Mouse (Mus musculus): Measurements from ENCODE around the gene Zswim7. TPM values are rescaled to one million over a fixed set of nuclear protein-coding genes. Genes with fewer than 3 reads are reported as not detected.

Zswim7 gene
- total RNA-seq, 1 experiment from 2014 or later, result 22.1 TPM

DNA sequence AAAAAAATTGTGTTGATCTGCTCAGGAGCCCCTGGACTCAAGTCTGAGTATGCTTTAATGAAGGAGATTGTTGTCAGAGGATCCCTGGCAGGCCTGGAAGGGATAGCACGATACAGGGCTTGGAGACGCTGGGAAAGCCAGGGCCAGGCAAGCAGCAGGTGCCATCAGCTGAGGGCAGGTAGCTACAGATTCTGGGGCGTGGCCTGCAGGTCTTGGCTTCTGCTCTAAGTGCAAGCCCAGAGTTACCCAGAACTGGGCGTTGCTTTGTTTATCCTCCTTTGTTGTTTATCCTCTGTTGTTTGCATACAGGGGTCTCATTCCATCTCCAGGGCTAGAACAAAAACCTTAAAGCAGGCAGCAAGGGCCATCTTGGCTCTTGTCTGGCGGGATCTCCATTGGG is 27.8 kb downstream of the Zswim7 start:
- DNase-seq, result no peak

DNA sequence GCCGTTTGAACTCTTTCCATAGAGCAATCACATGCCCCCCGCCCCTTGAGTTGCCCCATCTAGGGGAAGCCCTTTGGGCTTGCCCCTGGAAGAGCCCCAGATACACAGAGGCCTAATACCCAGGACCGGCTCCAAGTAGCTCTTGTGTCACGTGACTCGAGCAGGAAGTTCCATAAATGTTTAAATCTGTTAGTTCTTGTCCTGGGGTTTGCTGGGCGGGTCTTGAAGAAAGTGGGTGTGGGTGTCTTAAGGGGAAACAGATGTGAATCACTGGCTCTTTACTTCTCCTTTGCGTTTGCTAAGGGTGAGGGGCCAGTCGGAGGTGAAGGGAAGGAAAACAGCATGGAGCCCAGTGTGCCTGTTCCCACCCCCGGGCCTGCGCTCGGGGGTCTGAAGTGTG is 30.1 kb downstream of the Zswim7 start:
- no peak for DNase-seq

DNA sequence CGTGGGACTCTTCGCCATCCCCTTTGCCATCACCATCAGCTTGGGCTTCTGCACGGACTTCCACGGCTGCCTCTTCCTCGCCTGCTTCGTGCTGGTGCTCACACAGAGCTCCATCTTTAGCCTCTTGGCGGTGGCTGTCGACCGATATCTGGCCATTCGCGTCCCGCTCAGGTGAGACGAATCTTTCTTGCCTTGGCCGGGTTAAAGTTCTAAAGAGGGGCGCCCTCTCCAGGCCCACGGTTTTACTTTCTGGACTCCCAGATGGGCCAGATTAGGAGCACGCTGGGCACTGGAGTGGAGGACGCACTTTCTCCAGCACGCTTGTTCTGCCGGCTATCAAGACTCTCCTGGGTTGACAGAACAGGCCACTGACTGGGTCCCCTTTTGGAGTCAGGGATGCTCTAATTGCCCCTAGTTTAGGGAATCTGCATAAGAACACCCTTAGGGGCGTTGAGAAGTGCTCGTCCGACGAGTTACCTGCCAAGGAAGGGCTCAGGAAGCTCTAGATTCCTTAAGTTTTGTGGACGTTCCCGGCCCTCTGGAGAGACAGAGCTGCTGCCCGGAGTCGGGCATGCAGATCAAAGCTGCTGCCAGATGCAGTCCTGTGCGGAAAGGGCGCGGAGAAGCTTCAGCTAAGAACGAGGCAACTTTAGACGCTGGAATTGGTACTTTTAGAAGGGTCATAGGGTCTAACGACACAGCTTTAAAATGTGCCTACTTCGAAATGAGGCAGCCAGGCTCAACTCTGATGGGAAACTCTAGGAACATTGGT is 31.7 kb downstream of the Zswim7 start:
- peak; percentile 30 for DNase-seq

DNA sequence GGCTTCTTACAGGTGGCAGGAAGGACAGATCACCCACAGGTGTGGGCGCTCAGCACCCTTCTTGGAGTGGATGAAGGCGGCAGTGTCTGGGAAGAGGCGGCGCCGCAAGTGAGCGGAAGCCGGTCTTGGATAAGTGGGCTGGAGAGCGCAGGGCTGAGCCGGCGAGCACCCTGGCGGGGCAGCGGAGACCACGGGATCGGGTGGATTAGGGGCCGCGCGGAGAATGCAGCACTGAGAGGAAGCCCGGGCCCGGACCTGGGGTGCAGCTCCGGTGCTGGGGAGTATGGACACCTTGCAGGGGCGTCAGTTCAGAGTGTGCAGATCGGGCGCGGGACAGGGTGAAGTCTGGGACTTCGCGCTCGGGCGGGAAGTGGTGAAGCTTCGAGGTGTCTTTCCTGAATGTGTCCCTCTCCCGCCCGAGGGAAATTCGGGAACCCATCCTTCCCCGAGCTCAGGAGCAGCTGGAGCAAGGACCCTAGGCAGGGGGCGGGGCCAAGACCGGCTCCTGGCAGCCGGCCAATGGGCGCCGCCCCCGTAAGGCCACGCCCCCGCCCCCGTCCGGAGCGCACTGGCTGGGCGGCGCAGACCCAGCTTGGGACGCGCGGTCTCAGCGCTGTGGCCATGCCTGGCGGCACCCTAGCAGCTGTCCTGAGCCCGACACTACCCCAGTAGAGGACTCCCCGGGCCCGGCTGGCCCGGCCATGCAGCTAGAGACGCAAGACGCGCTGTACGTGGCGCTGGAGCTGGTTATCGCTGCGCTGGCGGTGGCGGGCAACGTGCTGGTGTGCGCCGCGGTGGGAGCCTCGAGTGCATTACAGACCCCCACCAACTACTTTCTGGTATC is 32.6 kb downstream of the Zswim7 start, which contains the start of gene Adora2b:
TSS of gene Adora2b (plus strand) at position 584 of the 844 bp plus-strand sequence.
- DNase-seq, result peak; percentile 73

DNA sequence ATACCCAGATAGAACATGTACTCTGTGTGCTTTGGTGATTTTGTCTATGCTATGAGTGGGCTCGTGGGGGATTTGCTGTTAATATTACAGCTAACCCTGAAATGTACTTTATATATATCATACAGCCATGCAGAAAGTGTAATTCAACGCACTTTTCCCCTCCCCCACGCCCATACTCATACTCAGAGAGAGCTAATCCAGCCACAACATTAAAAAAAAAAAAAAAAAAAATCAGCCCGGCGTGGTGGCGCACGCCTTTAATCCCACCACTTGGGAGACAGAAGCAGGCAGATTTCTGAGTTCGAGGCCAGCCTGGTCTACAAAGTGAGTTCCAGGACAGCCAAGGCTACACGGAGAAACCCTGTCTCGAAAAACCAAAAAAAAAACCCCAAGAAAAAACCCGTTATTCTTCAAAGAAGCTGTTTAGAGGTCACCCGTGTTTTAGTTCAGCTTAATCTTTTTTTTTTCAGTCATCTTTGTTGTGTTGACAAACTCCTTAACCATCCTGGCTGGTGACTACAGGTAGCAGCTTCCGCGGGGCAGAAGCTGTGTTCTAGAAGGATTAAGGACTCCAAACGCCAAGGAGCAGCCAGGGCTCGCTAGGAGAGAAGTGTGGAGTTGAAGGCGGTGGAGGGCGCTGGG is 33.3 kb downstream of the Zswim7 start:
- DNase-seq, result no peak

DNA sequence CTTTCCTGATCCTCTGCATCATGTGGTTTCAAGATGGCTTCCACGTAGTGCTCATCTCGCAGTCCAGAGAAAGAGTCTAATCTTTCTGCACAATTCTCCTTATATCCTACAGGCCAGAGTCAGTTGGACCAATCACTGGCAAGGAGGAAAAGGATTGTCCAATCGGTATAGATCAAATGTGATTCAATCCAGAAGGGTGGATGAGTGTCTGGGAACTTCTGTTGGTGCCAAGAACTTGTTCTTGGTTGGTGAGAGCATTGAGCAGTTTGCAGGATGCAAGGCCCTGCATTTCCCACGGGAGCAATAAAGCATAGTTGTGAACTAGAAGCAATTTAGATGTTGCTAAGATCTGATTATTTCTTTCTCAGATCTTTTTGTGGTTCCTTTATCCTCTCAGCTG is 36.7 kb downstream of the Zswim7 start:
- DNase-seq, result no peak

DNA sequence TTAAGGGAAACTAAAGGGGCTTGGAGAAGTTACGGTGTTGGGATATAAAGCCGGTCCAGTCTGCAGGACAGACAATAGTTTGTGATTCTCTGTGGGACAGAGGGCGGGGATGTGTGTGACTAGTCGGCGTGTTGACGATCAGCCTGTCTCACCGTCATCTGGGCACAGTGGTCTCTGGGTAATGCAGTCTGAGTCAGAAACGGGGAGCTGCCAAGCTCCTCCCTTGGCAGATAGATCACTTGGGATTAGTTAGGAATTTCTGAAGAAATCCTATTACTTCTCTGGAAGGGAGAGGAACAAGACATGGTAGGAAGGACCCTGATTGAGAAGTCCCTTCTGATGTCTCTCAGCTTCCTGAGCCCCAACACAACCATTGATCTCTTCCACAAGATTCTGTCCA is 37.3 kb downstream of the Zswim7 start:
- DNase-seq, result no peak

DNA sequence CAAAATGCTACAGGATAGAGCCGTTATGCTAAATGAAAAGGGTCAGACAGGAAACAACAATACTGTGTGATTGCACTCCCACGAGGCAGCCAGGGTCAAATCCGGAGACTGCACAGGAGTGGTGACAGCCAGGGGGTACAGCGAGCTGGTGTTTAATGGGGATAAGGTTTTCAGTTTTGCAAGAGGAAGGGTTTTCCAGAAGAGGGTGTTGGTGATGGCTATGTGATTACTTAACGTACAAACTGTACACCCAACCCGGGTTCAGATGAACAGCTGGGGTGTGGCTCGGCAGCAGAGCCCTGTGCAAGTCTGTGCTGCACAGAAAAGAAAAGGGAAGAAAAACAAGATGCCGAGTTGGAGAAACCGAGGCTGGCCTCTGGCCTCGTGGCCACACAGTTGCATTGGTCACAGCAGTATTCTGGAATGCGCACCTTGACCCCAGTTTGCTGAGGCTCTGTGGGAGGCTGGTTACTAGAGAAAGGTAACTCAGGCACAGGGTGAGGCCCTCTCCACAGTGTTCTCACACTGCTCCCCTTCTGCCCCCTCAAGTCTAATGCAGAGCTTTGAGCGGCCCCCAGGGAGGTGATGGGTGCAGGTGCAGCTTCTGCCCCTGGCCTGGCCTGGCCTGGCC is 40.4 kb downstream of the Zswim7 start:
- no peak for DNase-seq

DNA sequence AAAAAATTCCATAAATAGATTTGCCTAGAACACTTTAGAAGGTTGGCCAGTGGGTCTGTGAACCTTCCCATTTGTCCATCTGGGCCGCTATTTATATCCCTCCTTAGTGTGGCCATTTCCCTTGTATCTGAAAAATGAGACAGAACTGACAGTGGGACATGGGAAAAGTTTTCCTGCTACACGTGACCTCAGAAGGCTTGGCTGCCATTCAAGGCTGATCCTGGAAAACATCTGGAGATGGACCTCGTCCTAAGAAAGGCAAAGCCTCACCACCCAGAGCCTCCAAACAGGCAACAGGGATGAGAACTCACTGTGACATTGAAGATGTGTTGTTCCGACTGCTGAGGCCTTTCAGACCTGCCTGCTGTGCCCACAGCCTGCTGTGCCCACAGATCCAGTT is 56.4 kb downstream of the Zswim7 start:
- no peak for DNase-seq

DNA sequence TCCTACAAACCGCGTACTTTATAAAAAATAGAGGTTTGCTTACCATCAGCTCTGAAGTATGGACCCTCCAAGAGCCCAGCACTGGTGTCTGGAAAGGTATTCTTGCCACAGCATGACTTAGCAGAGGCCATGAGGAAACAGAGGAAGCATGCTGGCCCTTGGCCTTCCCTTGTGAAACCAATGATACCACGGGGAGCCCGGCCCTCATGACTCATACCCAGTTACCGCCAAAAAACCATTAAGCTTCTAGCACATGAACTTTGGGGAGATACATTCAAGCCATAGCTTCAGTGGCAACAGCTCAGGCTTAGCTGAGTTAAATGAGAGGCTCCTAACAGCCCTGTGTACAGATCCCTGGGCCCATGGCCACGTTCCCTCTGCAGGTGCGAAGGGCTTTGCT is 57.2 kb downstream of the Zswim7 start:
- DNase-seq, result peak; percentile 30

DNA sequence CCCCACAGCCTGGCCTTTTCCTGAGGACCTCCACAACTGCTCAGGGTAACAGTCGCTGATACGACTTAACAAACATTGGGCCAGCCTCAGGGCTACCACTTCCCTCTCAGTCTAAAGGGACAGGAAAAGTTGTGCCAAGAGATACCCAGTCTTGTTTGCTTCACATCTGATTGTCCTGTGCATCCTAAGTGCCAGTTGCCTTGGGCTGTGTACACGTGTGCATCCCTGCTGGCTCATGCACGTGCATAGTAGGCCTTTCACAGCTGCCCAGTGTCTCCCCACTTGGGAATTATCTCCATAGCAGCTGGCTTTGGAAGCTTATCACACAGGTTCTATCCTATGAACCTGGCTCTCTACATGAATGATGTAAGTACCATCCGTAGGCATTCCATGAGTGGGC is 57.8 kb downstream of the Zswim7 start:
- no peak for DNase-seq

DNA sequence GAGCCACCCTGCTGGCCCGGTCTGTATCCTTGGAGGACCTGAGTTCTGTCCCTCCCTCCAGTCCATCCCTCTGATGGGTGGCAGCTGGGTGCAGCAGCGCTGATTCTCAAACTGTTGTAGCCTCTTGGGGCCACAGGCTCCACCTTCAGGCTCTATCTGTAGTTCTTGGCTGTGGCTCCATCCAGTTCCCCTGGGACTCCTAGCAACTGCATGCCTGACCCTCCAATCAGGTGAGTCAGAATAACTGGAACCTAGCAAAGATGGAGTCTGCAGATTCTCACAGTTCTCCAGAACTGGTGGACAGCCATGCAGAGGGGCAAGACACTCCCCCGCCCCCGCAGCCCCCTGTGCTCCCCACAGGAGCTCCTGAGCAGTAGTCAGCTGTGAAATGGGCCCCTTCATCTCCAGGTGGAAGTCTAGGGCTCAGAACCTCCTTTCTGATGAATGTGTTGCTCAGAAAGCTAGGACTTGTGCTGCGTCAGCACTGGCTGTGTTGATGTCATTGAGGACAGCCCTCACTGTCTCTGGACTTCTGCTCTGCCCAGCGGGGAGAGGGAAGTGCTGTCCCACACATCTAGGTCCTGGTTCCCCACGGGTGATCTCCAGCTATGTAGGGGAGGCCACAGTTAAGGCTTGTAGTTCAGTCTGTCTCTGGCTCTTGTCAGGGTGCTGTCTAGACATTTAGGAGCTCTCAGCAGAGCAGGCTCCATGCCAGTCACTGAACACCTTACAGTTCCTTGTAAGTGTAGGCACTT is 60.2 kb downstream of the Zswim7 start:
- no peak for DNase-seq

DNA sequence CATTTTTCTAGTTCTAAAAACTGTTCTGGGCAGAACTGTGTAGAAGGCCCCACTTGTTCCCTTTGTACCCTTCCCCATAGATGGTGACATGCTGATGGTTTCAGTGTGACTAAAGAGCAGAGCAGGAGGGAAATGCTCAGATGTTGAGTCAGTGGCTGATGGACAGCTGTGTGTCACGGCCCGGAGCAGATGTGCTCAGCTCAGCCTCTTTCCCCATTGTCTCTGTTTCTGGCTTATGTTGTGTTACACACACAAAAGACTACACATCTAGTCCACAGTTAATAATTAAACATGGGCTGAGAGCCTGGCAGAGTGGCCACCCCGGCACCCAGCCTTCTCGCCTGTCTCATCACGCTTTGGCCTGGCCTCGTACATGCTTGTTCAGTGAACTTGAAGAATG is 63.4 kb downstream of the Zswim7 start:
- DNase-seq, result no peak

Other genes starting within 250 kb of the Zswim7 start
- gene Adora2b, start 32.4 kb downstream of the Zswim7 start, total RNA-seq (2021), result 0.76 and 0.81 TPM in 2 replicates
- gene Ttc19, start 98 bp upstream of the Zswim7 start, total RNA-seq (2021), result 36.2 and 43.9 TPM in 2 replicates
- 7.9 and 12.0 TPM in 2 replicates for gene Pigl, start 177.1 kb upstream of the Zswim7 start, total RNA-seq (2021)
- 241 and 268 TPM in 2 replicates for gene Ncor1, start 177.2 kb upstream of the Zswim7 start, total RNA-seq (2021)